Mouse (Mus musculus) ZHBTc4 (cell line): ENCODE data around the gene Etv4.
A peak's percentile ranks its signal among the peaks of the same experiment; 100 is the strongest.

Experiments used
- DNase-seq: peaks from one replicate; pipeline ENCODE4 v3.0.0-alpha.2; 2011; ENCODE audit warnings: low read depth, low spot score

The Etv4 gene

GRCm38 (mm10) chr11:101786651-101787050 lies 1.5 kb upstream of the Etv4 start:
- peak; percentile 87 for DNase-seq

GRCm38 (mm10) chr11:101785852-101786205 lies 658 bp upstream of the Etv4 start:
- peak; percentile 88 for DNase-seq

DNA sequence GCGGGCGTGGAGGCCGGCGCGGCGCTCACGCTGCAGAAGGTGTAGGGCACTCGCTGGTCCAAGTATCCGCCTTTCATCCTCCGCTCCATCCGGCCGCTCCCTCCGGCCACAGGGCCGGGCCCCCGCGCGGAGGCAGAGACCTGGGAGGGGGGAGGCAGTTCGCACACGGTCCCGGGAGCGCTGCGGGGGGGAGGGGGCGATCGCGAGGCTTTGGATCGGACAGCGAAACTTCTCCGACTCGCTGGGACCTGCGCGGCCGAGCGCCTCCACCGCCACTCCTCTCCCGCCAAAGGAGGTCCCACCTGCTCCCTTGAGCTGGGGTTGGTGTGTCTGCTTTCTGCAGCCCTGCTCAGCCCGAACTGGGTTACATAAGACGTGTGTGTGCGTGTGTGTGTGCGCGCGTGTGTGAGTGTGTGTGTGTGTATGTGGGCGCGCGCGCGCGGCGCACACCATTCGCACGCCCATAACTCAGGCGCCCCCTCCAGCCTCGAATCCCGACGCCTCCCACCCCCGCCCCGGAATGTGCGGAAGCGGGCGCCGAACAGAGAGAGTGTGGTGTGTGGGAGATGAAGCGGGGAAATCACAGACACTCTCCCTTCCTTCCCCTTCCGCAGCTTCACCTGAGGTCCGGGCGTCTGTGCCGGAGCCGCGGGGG lies 556 bp downstream of the Etv4 start:
- DNase-seq, result peak; percentile 91

DNA sequence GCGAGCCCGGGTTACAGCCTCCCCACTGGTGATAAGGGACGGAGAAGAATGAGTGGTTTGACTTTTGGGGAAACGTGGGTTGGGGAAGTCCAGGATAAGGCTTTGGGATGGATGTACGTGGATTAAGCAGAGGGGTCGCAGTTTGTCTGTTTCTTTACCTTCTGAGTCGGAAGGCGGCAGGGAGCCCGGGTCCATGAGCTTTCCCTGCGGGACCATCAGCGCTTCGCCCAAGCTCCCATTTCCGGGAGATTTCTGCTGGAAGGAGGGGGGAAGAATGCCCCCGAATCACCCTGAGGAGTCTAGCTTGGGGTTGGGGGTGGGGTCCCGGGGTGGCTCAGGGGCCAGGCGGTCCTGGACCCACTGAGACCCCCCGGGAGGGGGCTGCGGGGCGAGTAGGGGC lies 1.1 kb downstream of the Etv4 start:
- DNase-seq, result peak; percentile 51

DNA sequence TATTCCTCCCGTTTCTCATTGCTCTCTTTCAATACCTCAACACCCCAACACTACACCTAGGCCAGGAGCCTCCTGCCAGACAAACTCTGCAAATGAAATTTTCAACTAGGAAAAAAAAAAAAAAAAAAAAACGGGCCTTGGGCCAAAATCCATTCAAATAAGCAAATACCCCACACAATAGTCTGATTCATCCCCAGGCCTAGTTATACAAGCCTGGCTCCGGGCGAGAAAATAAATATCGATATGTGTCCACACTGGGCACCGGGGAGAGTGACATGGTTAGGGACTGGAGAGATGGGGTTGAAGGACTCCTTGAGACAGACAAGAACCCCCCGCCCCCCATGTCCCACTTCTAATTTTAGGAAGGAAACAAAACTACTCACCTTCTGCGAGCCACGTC lies 1.6 kb downstream of the Etv4 start:
- no peak for DNase-seq

DNA sequence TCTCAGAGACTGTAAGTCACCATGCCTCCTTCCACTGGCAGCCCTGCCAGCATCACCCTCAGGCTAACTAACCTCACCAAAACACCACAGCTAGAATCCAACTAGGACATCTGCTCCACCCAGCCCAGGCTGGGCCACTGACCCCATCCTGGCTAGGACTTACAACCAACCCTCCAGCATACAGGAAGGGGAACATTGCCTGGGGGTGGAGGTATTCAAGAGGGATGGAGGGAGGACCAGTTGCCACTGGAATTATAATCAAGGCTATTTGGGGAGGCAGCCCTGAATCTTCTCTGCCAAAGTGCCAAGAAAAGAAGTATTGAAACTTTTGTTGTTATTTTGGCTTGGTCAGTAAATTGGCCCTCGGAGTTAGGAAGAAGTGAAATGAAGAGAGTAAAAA lies 2.0 kb downstream of the Etv4 start:
- no peak for DNase-seq

- DNase-seq, result no peak
Observed at GRCm38 (mm10) chr11:101776846-101777245, 8.3 kb downstream of the Etv4 start.

DNA sequence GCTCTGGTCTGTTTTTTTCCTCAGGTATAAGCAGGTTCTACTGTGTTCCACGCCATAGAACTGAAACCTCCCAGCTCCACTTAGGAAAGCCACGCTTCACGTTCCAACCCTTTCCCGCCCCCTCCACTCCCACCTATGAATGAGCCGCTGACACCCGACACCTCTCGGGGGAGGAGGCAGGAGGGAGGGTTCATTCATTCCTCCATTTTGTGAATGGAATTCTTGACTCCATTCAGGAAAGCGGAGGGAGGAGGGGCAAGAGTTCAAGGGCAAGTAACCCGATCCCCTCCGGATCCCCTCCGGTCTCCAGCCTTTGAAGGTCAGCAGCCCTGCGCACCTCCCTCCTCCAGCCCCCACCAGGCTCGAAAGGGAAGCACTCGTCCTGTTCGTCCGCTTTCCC lies 12.7 kb downstream of the Etv4 start:
- DNase-seq, result peak; percentile 99

DNA sequence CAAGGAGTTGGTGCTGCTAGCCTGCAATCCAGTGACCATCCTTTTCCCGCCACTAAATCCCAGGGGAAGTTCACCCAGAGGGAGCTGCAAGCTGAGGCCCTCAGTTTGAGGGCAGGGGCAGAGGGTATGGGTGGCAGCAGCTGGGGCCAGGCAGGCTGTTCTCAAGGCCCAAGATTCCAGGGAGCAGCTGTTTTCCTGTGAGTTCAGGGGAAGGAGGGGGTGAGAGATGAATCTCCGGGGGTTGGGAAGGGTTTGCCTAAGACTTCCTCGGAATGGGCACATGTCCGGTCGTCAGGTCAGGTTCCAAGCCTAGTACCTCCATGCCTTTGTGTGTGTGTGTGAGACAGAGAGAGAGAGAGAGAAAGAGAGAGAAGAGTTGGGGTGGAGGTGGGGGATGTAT lies 13.1 kb downstream of the Etv4 start:
- DNase-seq, result no peak

DNA sequence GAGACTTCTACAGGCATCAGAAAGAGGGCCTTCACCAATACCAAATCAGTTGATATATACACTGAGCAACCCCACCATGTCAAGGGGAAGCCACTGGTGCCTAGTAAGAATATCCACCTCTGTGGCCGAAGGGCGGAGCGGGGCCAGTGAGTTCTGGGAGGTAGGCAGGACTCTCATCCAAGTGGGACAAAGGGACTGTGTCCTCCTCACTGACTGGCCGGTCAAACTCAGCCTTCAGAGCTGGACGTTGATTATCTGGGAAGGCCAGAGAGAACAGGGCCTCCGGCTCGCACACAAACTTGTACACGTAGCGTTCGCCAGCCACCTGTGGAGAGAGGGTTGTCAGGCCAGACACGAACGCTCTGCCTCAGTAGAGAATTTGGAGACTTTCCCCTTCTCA lies 14.9 kb downstream of the Etv4 start:
- DNase-seq, result no peak

DNA sequence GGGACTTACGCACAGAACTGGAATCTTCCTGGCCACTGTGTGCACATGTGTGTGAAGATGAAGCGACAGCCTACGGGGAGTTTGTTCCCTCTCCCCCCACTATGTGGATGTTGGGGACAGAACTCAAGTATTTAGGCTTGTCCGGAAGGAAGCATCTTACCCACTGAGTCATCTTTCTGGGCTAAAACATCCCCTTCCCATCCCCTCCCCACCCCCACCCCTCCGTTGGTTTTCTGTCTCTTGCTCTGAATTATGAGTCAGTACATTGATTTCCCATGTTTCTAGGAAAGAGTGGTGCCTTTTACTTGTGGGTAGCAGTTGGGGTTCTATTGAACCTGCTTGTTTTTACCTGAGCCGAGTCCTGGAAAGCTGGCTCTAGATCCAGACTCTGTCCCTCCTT lies 16.4 kb downstream of the Etv4 start:
- no peak for DNase-seq

DNA sequence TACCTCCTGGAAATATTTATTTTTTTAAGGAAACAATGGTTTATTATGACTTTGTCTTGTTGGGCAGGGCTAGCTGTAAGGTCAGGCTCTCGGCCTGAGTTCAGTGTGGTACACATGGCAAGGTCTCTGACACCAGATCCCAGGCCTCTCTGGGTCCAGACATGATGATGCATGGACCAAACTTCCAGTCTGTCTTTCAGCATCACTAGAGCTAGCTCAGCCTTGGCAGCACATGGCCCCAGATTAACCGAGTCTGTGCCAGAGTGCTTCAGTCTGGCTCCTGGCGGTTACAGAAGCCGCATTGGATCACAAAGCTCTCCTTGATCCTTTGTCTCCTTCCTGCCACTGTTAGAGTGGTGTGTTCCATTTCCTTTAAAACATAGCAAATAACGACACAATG lies 17.8 kb downstream of the Etv4 start:
- DNase-seq, result no peak

GRCm38 (mm10) chr11:101764546-101764945 lies 20.6 kb downstream of the Etv4 start:
- no peak for DNase-seq

- DNase-seq, result peak; percentile 80
Observed at GRCm38 (mm10) chr11:101763723-101764122, 21.4 kb downstream of the Etv4 start.

- no peak for DNase-seq
Observed at GRCm38 (mm10) chr11:101759530-101759929, 25.6 kb downstream of the Etv4 start.

DNA sequence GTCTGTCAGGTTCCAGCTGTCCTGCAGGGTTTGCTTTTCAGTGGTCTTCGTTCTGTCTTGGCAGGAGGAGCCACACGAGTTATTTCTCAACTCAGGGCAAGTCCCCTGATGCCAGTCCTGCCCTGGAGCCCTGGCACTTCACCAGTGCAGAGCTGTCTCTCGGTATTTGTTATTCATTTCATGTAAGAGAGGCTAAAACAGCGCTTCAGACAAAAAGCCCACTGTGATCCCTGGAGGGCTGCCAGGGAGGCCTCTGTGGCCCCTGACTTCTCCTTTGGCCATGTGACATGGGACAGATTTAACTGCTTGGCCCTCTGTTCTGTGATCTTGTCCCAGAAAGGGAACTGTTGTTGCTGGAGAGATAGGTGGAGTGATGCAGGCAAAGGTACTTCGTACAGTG lies 26.7 kb downstream of the Etv4 start:
- no peak for DNase-seq

- no peak for DNase-seq
Observed at GRCm38 (mm10) chr11:101757366-101757765, 27.8 kb downstream of the Etv4 start.

DNA sequence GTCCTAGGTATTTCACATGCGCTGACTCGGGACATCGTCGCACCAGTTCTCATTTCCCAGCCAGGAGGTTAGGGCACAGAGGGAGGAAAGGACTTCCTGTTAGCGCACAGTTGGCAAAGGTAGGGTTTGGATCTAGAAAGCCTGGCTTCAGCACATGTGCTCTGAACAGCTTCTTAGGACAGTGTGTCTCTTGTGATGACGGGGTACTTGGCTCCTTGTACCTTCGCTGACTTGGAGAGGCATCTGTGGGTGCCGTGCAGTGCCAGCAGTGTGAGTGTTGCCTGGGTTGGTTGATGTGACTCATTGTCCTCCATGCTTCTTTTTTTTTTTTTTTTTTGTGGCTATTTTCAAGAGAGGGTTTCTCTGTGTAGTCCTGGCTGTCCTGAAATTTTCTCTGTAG lies 28.6 kb downstream of the Etv4 start:
- no peak for DNase-seq

GRCm38 (mm10) chr11:101733596-101733995 lies 51.6 kb downstream of the Etv4 start:
- DNase-seq, result no peak

GRCm38 (mm10) chr11:101732518-101733440 lies 52.4 kb downstream of the Etv4 start, which contains the start of gene Dhx8:
Gene Dhx8, plus strand, starts transcription at chr11:101732919.
- DNase-seq, result peak; percentile 99

GRCm38 (mm10) chr11:101729308-101729707 lies 55.9 kb downstream of the Etv4 start:
- DNase-seq, result no peak

GRCm38 (mm10) chr11:101726765-101727164 lies 58.4 kb downstream of the Etv4 start:
- DNase-seq, result no peak

- DNase-seq, result no peak
Observed at GRCm38 (mm10) chr11:101725043-101725442, 60.1 kb downstream of the Etv4 start.
